Mouse (Mus musculus) myocyte (in vitro differentiated cells): ENCODE measurements at regions not wholly inside any gene's neighbourhood (a gene's known extent, or its start where the extent isn't known, plus 50 kb on each side); places are given as distances from the start of the nearest gene placed in this dataset.

Source experiments
- POLR2A ChIP-seq: IDR thresholded peaks from one replicate; pipeline ENCODE4 v1.6.1; 2011; ENCODE audit warnings: low read depth, mild to moderate bottlenecking, control low read depth, moderate library complexity; ENCODE audit not compliant: insufficient read length
- REST ChIP-seq: IDR thresholded peaks from one replicate; pipeline ENCODE4 v1.6.1; 2011; ENCODE audit warnings: mild to moderate bottlenecking, control low read depth, moderate library complexity; ENCODE audit not compliant: insufficient read depth, insufficient read length
- USF1 ChIP-seq: IDR thresholded peaks from one replicate; pipeline ENCODE4 v1.6.1; 2011; ENCODE audit warnings: low read depth, mild to moderate bottlenecking, control low read depth, moderate library complexity

DNA sequence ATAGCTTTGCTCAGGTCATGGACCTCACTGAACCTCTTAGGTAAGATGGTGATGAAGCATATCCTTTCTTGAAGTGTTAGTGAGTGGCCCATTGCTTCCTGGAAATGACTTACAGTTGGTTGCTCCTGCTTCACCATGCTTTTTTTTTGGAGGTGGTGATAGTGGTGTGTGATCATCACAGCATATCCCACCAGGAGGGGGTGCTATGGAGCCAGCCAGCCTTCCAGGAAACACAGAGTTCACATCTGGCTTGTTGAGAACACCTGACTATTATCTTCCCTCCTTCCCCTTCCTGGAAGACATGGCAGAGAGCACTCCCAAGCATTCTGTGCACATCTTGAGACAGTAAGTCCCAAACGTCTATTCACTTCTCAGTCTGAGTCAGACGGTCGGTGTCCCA lies 586.6 kb upstream of the Sall1 start:
- TF ChIP-seq USF1 (no peak), POLR2A (no peak), REST (no peak)
